Mouse (Mus musculus) midbrain, embryonic 11.5 days (tissue): ENCODE measurements around the gene Iqck. TPM values are rescaled to one million over a fixed set of nuclear protein-coding genes. Genes with fewer than 3 reads are reported as not detected.

Experiments
- ATAC-seq: fragments of 200-750 bp; cut with Nextera tagmentation; 2 replicates; pipeline ENCODE4 v1.8.0; 2017; ENCODE audit warnings: moderate TSS enrichment, moderate library complexity; ENCODE audit not compliant: low FRiP score
- DNase-seq: peaks from one replicate; pipeline ENCODE4 v3.0.0; 2015; ENCODE audit warnings: low spot score; ENCODE audit errors: missing footprints
- H3K27ac ChIP-seq: fragments of 300-500 bp; sonication (generic); 2 replicates; pipeline ENCODE4 v1.5.1; 2014; ENCODE audit warnings: low read depth, low read length
- H3K27me3 ChIP-seq: fragments of 300-500 bp; sonication (generic); 2 replicates; pipeline ENCODE4 v1.6.1; 2014; ENCODE audit warnings: mild to moderate bottlenecking, low read length, moderate library complexity, mixed read lengths; ENCODE audit not compliant: control insufficient read depth, insufficient read depth
- H3K36me3 ChIP-seq: fragments of 300-500 bp; sonication (generic); 2 replicates; pipeline ENCODE4 v1.6.1; 2014; ENCODE audit warnings: mild to moderate bottlenecking, low read length, moderate library complexity, mixed read lengths; ENCODE audit not compliant: control insufficient read depth, insufficient read depth
- H3K4me1 ChIP-seq: fragments of 300-500 bp; sonication (generic); 2 replicates; pipeline ENCODE4 v1.6.1; 2014; ENCODE audit warnings: low read length; ENCODE audit not compliant: control insufficient read depth, insufficient read depth
- H3K4me2 ChIP-seq: fragments of 300-500 bp; sonication (generic); 2 replicates; pipeline ENCODE4 v1.6.1; 2014; ENCODE audit warnings: mild to moderate bottlenecking, moderate library complexity
- H3K4me3 ChIP-seq: fragments of 300-500 bp; sonication (generic); 2 replicates; pipeline ENCODE4 v1.5.1; 2014; ENCODE audit warnings: low read depth, low read length
- H3K9ac ChIP-seq: fragments of 300-500 bp; sonication (generic); 2 replicates; pipeline ENCODE4 v1.6.1; 2014; ENCODE audit warnings: low read length
- H3K9me3 ChIP-seq: fragments of 300-500 bp; sonication (generic); 2 replicates; pipeline ENCODE4 v1.6.1; 2016; ENCODE audit warnings: low read length; ENCODE audit not compliant: control insufficient read depth
- WGBS: fragments of 180-500 bp; shearing (Covaris S2); extraction: QIAGEN DNeasy Blood & Tissue Kit; methylation state at CpG from one replicate; pipeline ENCODE4 v1.1.7; 2014; 5-methylcytosine and 5-hydroxymethylcytosine counted together
- polyA plus RNA-seq: library from polyadenylated mRNA; unstranded; fragments of >200 nt; fragmentation: Nextera tagmentation; extraction: Ambion mirVana; gene quantifications from 2 replicates; pipeline ENCODE4 v1.2.1, GENCODE M21; 2014

The Iqck gene
- polyA plus RNA-seq, 1 experiment from 2014 or later = 3.2 TPM

GRCm38 (mm10) chr7:118947241-118947640 is 91.7 kb downstream of the Iqck start:
- DNase-seq (no peak), ATAC-seq (no peak)
- H3K27ac ChIP-seq = no peak overlapping the region
- no peaks in the 10 kb centered on the region for H3K4me1 ChIP-seq
- H3K27me3 ChIP-seq = no peaks in the 10 kb centered on the region
- H3K9ac ChIP-seq = no peak overlapping the region
- H3K9me3 ChIP-seq = no peaks in the 10 kb centered on the region
- no peak overlapping the region for H3K4me3 ChIP-seq
- 70% methylated on average over 3 of the region's 3 CpGs for WGBS
- no peak overlapping the region for H3K4me2 ChIP-seq
- H3K36me3 ChIP-seq = no peaks in the 10 kb centered on the region

- H3K4me2 ChIP-seq = no peak overlapping the region
Observed at GRCm38 (mm10) chr7:118948677-118949282, 93.2 kb downstream of the Iqck start.

DNA sequence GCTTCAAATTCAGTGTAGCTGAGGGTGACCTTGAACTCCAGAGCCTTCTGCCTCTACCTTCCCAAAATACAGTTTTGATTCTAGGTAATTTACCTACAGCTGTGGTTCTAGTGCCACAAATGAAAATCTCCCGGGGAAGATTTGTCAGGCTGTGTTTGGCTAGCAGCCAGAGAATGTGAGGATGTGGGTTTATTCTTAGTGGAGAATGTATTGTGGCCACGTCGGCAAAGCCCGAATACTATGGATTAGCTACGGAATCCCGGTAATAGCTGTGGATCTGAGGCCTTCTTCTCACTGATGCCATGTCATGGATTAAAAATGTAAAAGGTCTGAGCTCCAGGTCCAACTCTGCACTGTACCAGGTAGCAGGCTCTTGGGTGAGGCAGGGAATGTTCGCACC is 94.2 kb downstream of the Iqck start:
- Histone ChIP-seq H3K4me2 (no peak overlapping the region), H3K4me1 (no peaks in the 10 kb centered on the region), H3K27me3 (no peaks in the 10 kb centered on the region), H3K27ac (no peak overlapping the region), H3K9ac (no peak overlapping the region), H3K36me3 (no peaks in the 10 kb centered on the region), H3K4me3 (no peak overlapping the region), H3K9me3 (no peaks in the 10 kb centered on the region)
- ATAC-seq = no peak
- WGBS = 80% methylated on average over 7 of the region's 7 CpGs
- no peak for DNase-seq

More at GRCm38 (mm10) chr7:118948677-118949282, 93.2 kb downstream of the Iqck start:
- H3K36me3 ChIP-seq = no peaks in the 10 kb centered on the region
- 54% methylated on average over 2 of the region's 2 CpGs for WGBS
- no peaks in the 10 kb centered on the region for H3K27me3 ChIP-seq
- H3K27ac ChIP-seq = no peak overlapping the region
- H3K9ac ChIP-seq = no peak overlapping the region
- H3K4me1 ChIP-seq = no peaks in the 10 kb centered on the region
- no peak for ATAC-seq
- no peak overlapping the region for H3K4me3 ChIP-seq
- DNase-seq = no peak
- no peaks in the 10 kb centered on the region for H3K9me3 ChIP-seq

- Histone ChIP-seq H3K4me1 (no peaks in the 10 kb centered on the region), H3K27me3 (no peaks in the 10 kb centered on the region), H3K27ac (no peak overlapping the region), H3K4me3 (no peak overlapping the region), H3K9me3 (no peaks in the 10 kb centered on the region), H3K9ac (no peak overlapping the region), H3K4me2 (no peak overlapping the region), H3K36me3 (no peaks in the 10 kb centered on the region)
- no peak for ATAC-seq
- DNase-seq = no peak
- 72% methylated on average over 11 of the region's 11 CpGs for WGBS
Observed at GRCm38 (mm10) chr7:118953626-118954282, 98.2 kb downstream of the Iqck start.

DNA sequence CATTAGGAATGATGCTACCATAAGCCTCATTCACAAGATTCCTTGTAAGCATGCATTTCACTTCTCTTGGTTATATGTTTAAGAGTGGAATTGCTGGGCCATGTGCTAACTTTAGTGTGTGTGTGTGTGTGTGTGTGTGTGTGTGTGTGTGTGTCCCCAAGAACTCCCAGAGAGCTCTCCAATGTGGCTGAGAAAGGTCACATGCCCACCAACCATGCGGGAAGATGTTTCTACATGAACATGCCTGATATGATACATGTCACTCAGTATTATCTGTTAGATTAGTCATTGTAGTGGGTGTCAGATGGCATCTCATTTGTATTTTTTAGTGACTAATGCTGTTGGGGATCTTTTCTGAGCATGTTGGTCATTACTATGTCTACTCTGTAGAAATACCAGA is 99.4 kb downstream of the Iqck start:
- no peak for ATAC-seq
- H3K9me3 ChIP-seq = no peaks in the 10 kb centered on the region
- DNase-seq = no peak
- no peak overlapping the region for H3K4me3 ChIP-seq
- H3K27ac ChIP-seq = no peak overlapping the region
- no peak overlapping the region for H3K9ac ChIP-seq
- H3K36me3 ChIP-seq = no peaks in the 10 kb centered on the region
- WGBS = 93% methylated on average over 1 of the region's 1 CpGs
- no peaks in the 10 kb centered on the region for H3K4me1 ChIP-seq
- no peak overlapping the region for H3K4me2 ChIP-seq
- H3K27me3 ChIP-seq = no peaks in the 10 kb centered on the region

GRCm38 (mm10) chr7:118956616-118957246 is 101.2 kb downstream of the Iqck start:
- H3K27me3 ChIP-seq = no peaks in the 10 kb centered on the region
- no peak for ATAC-seq
- H3K4me1 ChIP-seq = no peaks in the 10 kb centered on the region
- H3K4me3 ChIP-seq = no peak overlapping the region
- H3K9ac ChIP-seq = no peak overlapping the region
- WGBS = 86% methylated on average over 4 of the region's 4 CpGs
- DNase-seq = no peak
- no peaks in the 10 kb centered on the region for H3K36me3 ChIP-seq
- H3K4me2 ChIP-seq = no peak overlapping the region
- no peak overlapping the region for H3K27ac ChIP-seq
- H3K9me3 ChIP-seq = no peaks in the 10 kb centered on the region

DNA sequence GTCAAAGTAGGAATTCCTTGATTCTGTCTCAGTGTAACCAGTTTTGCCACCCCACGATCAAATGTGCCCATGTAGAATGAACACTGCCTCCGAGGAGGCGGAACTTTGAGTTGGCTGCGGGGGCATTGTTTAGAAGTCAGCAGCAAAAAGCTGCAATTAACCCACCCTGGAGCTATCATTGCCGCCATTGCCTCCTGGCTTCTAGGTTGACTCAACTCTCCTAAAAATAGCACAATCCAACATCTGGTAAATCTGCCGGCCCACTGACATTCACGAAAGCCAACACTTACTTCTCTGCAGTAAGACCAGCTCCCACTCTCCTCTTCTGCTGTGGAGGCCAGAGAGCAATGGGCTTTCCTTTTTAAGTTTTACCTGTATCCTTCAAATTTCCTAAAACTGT is 103.7 kb downstream of the Iqck start:
- H3K9me3 ChIP-seq = no peaks in the 10 kb centered on the region
- WGBS = 82% methylated on average over 7 of the region's 7 CpGs

GRCm38 (mm10) chr7:118964777-118965176 is 109.2 kb downstream of the Iqck start:
- H3K9me3 ChIP-seq = no peaks in the 10 kb centered on the region
- H3K27ac ChIP-seq = no peak overlapping the region
- no peak overlapping the region for H3K4me2 ChIP-seq
- H3K4me1 ChIP-seq = no peaks in the 10 kb centered on the region; the same call in 1 of the 2 replicates
- no peaks in the 10 kb centered on the region for H3K36me3 ChIP-seq
- no peaks in the 10 kb centered on the region for H3K27me3 ChIP-seq
- no peak overlapping the region for H3K9ac ChIP-seq
- WGBS = 0% methylated on average over 3 of the region's 3 CpGs
- no peak for ATAC-seq
- DNase-seq = no peak
- no peak overlapping the region for H3K4me3 ChIP-seq

More for the DNA sequence above, 103.7 kb downstream of the Iqck start:
- no peaks in the 10 kb centered on the region for H3K27me3 ChIP-seq
- DNase-seq (peak; percentile 23), ATAC-seq (no peak)
- no peak overlapping the region for H3K27ac ChIP-seq
- no peaks in the 10 kb centered on the region for H3K4me1 ChIP-seq
- H3K9ac ChIP-seq = no peak overlapping the region
- H3K36me3 ChIP-seq = no peaks in the 10 kb centered on the region
- no peak overlapping the region for H3K4me3 ChIP-seq
- no peak overlapping the region for H3K4me2 ChIP-seq

DNA sequence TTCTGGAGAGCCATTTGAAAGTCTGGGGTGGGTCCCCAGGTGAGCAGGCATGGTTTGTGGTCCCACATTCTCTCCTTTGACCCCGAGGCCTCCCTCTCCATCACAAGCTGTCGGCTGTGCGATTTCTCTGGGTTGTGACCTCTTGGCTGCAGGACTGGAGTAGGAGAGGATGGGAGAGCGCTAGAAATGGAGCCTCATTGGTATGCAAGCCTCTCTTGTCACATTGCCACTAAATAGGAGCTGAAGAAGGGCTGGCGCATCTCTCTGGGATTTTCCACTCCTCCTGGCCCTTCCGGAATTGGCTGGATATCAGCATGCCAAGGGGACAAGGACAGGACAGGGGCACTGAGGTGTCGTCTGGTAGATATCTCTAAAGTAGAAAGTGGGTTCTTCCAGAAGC is 109.6 kb downstream of the Iqck start:
- H3K9me3 ChIP-seq = no peaks in the 10 kb centered on the region
- H3K4me3 ChIP-seq = no peak overlapping the region
- no peak for DNase-seq
- no peaks in the 10 kb centered on the region for H3K36me3 ChIP-seq
- no peaks in the 10 kb centered on the region for H3K27me3 ChIP-seq
- H3K27ac ChIP-seq = no peak overlapping the region
- H3K4me2 ChIP-seq = no peak overlapping the region
- H3K9ac ChIP-seq = no peak overlapping the region
- WGBS = 34% methylated on average over 7 of the region's 7 CpGs
- ATAC-seq = 0 out of 2 replicates have a peak, but pooled peaks have one; percentile 16
- no peaks in the 10 kb centered on the region; the same call in 1 of the 2 replicates for H3K4me1 ChIP-seq
